Mouse (Mus musculus): ENCODE results near the gene Clic4.

Gene Clic4

GRCm38 (mm10) chr4:135232563-135232962 lies 40.1 kb downstream of the Clic4 start:
- DNase-seq (ENCODE audit: low spot score): no peak

- no peak for DNase-seq (ENCODE audit: low spot score)
These were observed 41.1 kb downstream of the Clic4 start for GRCm38 (mm10) chr4:135231543-135231942.

GRCm38 (mm10) chr4:135231136-135231535 lies 41.5 kb downstream of the Clic4 start:
- no peak for DNase-seq (ENCODE audit: low spot score)

- DNase-seq (ENCODE audit: low spot score): no peak
These were observed 42.0 kb downstream of the Clic4 start for GRCm38 (mm10) chr4:135230661-135231060.

GRCm38 (mm10) chr4:135229871-135230270 lies 42.7 kb downstream of the Clic4 start:
- DNase-seq (ENCODE audit: low spot score): no peak

GRCm38 (mm10) chr4:135228136-135228535 lies 44.5 kb downstream of the Clic4 start:
- no peak for DNase-seq (ENCODE audit: low spot score)

GRCm38 (mm10) chr4:135226008-135226667 lies 46.5 kb downstream of the Clic4 start:
- DNase-seq (ENCODE audit: low spot score): no peak

GRCm38 (mm10) chr4:135223808-135224207 lies 48.8 kb downstream of the Clic4 start:
- DNase-seq (ENCODE audit: low spot score): no peak

GRCm38 (mm10) chr4:135221632-135222407 lies 50.8 kb downstream of the Clic4 start:
- no peak for DNase-seq (ENCODE audit: low spot score)

- DNase-seq (ENCODE audit: low spot score): no peak
These were observed 52.0 kb downstream of the Clic4 start for GRCm38 (mm10) chr4:135220641-135221040.

GRCm38 (mm10) chr4:135219652-135220051 lies 53.0 kb downstream of the Clic4 start:
- peak; percentile 69 for DNase-seq (ENCODE audit: low spot score)

- no peak for DNase-seq (ENCODE audit: low spot score)
These were observed 62.8 kb downstream of the Clic4 start for GRCm38 (mm10) chr4:135209846-135210245.

- DNase-seq (ENCODE audit: low spot score): peak; percentile 90
These were observed 66.7 kb downstream of the Clic4 start for GRCm38 (mm10) chr4:135205711-135206600.

- DNase-seq (ENCODE audit: low spot score): no peak
These were observed 67.4 kb downstream of the Clic4 start for GRCm38 (mm10) chr4:135205254-135205653.

GRCm38 (mm10) chr4:135204666-135205065 lies 67.9 kb downstream of the Clic4 start:
- no peak for DNase-seq (ENCODE audit: low spot score)

GRCm38 (mm10) chr4:135203806-135204560 lies 68.6 kb downstream of the Clic4 start:
- no peak for DNase-seq (ENCODE audit: low spot score)

- peak; percentile 77 for DNase-seq (ENCODE audit: low spot score)
These were observed 69.3 kb downstream of the Clic4 start for GRCm38 (mm10) chr4:135203279-135203678.

GRCm38 (mm10) chr4:135201771-135202170 lies 70.8 kb downstream of the Clic4 start:
- DNase-seq (ENCODE audit: low spot score): no peak

- peak; percentile 67 for DNase-seq (ENCODE audit: low spot score)
These were observed 74.8 kb downstream of the Clic4 start for GRCm38 (mm10) chr4:135197857-135198256.

GRCm38 (mm10) chr4:135192841-135193240 lies 79.8 kb downstream of the Clic4 start:
- DNase-seq (ENCODE audit: low spot score): no peak

GRCm38 (mm10) chr4:135191604-135192003 lies 81.0 kb downstream of the Clic4 start:
- no peak for DNase-seq (ENCODE audit: low spot score)

- DNase-seq (ENCODE audit: low spot score): no peak
These were observed 81.4 kb downstream of the Clic4 start for GRCm38 (mm10) chr4:135191185-135191584.
